Mouse (Mus musculus) megakaryocyte, embryonic 14.5 days (primary cell): ENCODE data around the gene Zfp986.
"Not testable (repeated sequence)": the region's sequence is repeated elsewhere in the genome, so short reads cannot be mapped to it uniquely, and the experiment has no call there.

Experiments used
- FLI1 ChIP-seq: IDR thresholded peaks from 2 replicates; pipeline ENCODE4 v1.6.1; 2012; ENCODE audit warnings: low read length, inconsistent platforms, mixed read lengths
- GATA1 ChIP-seq: IDR thresholded peaks from 3 replicates; pipeline ENCODE4 v1.6.1; 2012; ENCODE audit warnings: mixed read lengths, low read length, inconsistent platforms, borderline replicate concordance

- TF ChIP-seq GATA1, FLI1: not testable (repeated sequence)
These were observed 17.2 kb upstream of the Zfp986 start for GRCm38 (mm10) chr4:145851421-145851820.
